Mouse (Mus musculus) G1E (cell line): Measurements from ENCODE around the gene Nckap5.

ENCODE experiments used
- CTCF ChIP-seq: IDR thresholded peaks from 2 replicates; pipeline ENCODE4 v1.5.1; 2012; ENCODE audit warnings: low read depth, low read length, inconsistent platforms, mixed read lengths
- GATA1 ChIP-seq: IDR thresholded peaks from 2 replicates; pipeline ENCODE4 v1.6.1; 2012; ENCODE audit warnings: borderline replicate concordance, low read length, inconsistent platforms, mixed read lengths
- GATA2 ChIP-seq: IDR thresholded peaks from 2 replicates; pipeline ENCODE4 v1.6.1; 2012; ENCODE audit warnings: low read depth, low read length, inconsistent platforms, borderline replicate concordance
- POLR2AphosphoS5 ChIP-seq: IDR thresholded peaks from 2 replicates; pipeline ENCODE4 v1.6.1; 2012; ENCODE audit warnings: low read depth, low read length, inconsistent platforms; ENCODE audit not compliant: insufficient replicate concordance
- TAL1 ChIP-seq: conservative IDR thresholded peaks from 2 replicates; pipeline ENCODE4 v1.6.1; 2012; ENCODE audit warnings: low read depth, low read length, inconsistent platforms, mixed read lengths

DNA sequence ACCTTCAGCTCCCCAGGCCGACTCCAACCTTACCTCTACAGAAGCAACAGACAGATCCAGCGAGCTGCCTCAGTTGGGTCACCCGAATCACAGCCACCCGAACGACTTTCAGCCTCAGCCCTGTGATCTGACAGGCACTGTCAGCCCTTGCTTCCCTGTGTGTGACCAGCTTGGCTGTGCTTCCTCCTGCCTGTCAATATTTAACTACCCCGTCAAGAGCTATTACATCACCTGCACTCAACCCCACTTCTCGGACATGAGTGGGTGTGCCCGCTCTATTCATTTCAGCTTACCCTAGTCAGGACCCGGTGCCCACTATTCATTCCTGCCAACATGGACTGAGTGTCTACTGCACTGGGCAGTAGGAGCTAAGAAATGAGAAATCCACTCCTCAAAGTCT is 226.0 kb downstream of the Nckap5 start:
- TF ChIP-seq CTCF: no peak
- TF ChIP-seq GATA1: no peak
- no peak for TF ChIP-seq TAL1
- TF ChIP-seq POLR2AphosphoS5: no peak
- TF ChIP-seq GATA2: no peak
